Mouse (Mus musculus) hindbrain, postnatal 0 days (tissue): ENCODE data around the gene Fam20a. TPM values are rescaled to one million over a fixed set of nuclear protein-coding genes. Genes with fewer than 3 reads are reported as not detected.

Source experiments
- ATAC-seq: fragments of 200-750 bp; cut with Nextera tagmentation; 2 replicates; pipeline ENCODE4 v1.8.0; 2017; ENCODE audit warnings: mild to moderate bottlenecking, moderate TSS enrichment, moderate library complexity
- DNase-seq: peaks from one replicate; pipeline ENCODE4 v3.0.0-alpha.2; 2015; ENCODE audit warnings: low spot score
- H3K27ac ChIP-seq: fragments of 300-500 bp; sonication (generic); 2 replicates; pipeline ENCODE4 v1.5.1; 2014; ENCODE audit warnings: mild to moderate bottlenecking
- H3K27me3 ChIP-seq: fragments of 300-500 bp; sonication (generic); 2 replicates; pipeline ENCODE4 v1.6.1; 2014; ENCODE audit warnings: low read length, mixed read lengths; ENCODE audit not compliant: insufficient read depth
- H3K36me3 ChIP-seq: fragments of 300-500 bp; sonication (generic); 2 replicates; pipeline ENCODE4 v1.6.1; 2014; ENCODE audit warnings: low read length, mixed read lengths; ENCODE audit not compliant: insufficient read depth
- H3K4me1 ChIP-seq: fragments of 300-500 bp; sonication (generic); 2 replicates; pipeline ENCODE4 v1.6.1; 2014; ENCODE audit warnings: antibody characterized with exemption, low read length, mixed read lengths; ENCODE audit not compliant: insufficient read depth
- H3K4me2 ChIP-seq: fragments of 300-500 bp; sonication (generic); 2 replicates; pipeline ENCODE4 v1.6.1; 2014; ENCODE audit warnings: low read depth, mild to moderate bottlenecking, low read length, moderate library complexity, mixed read lengths
- H3K4me3 ChIP-seq: fragments of 300-500 bp; sonication (generic); 2 replicates; pipeline ENCODE4 v1.5.1; 2014; ENCODE audit warnings: low read length
- H3K9ac ChIP-seq: fragments of 300-500 bp; sonication (generic); replicated peaks from 2 replicates; pipeline ENCODE4 v1.6.1; 2014; ENCODE audit warnings: mild to moderate bottlenecking, low read length, moderate library complexity, mixed read lengths
- H3K9me3 ChIP-seq: fragments of 300-500 bp; sonication (generic); 2 replicates; pipeline ENCODE4 v1.6.1; 2016; ENCODE audit warnings: low read length, mixed read lengths
- CTCF ChIP-seq: IDR thresholded peaks from 2 replicates; pipeline ENCODE4 v1.5.1; 2016; ENCODE audit warnings: antibody characterized with exemption, control low read depth, low read depth
- WGBS: fragments of 180-500 bp; shearing (Covaris S2); extraction: QIAGEN DNeasy Blood & Tissue Kit; methylation state at CpG from one replicate; pipeline ENCODE4 v1.1.7; 2014; 5-methylcytosine and 5-hydroxymethylcytosine counted together
- polyA plus RNA-seq: library from polyadenylated mRNA; unstranded; fragments of >200 nt; fragmentation: Nextera tagmentation; extraction: Ambion mirVana; gene quantifications from 2 replicates; pipeline ENCODE4 v1.2.1, GENCODE M21; 2015
- total RNA-seq: library from RNA; depleted of rRNA; stranded (reverse); fragments of >200 nt; gene quantifications from 2 replicates; pipeline ENCODE4 v1.2.3, GENCODE M21; 2014

Fam20a gene
- total and polyA plus RNA-seq, 2 experiments from 2014 or later: 9.1 to 9.4 TPM

DNA sequence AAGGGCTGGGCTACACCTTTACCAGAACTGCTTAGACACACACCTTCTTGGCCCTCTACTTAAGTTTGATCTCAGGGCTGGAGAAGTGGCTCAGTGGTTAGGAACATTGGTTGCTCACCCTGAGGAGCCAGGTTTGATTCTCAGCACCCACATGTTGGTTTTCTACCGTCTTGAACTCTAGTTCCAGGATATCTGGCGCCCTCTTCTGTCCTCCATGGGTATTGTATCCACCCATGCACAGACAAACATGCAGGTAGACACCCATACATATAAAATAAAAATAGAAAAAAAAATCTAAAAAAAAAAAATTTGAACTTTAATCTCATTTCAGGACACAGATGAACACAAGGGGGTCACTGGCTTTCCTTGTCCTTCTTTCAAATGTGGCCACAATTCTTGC lies 22.3 kb downstream of the Fam20a start:
- H3K4me1 ChIP-seq: no peaks in the 10 kb centered on the region; the same call in 1 of the 2 replicates
- 0 out of 2 replicates have a peak, but pooled peaks have one; percentile 14 for TF ChIP-seq CTCF
- no peaks in the 10 kb centered on the region for H3K9me3 ChIP-seq
- no peak for DNase-seq
- no peaks in the 10 kb centered on the region for H3K36me3 ChIP-seq
- H3K9ac ChIP-seq: no peak overlapping the region
- WGBS: 72% methylated on average over 2 of the region's 2 CpGs
- no peak overlapping the region for H3K27ac ChIP-seq
- ATAC-seq: no peak
- H3K27me3 ChIP-seq: no peaks in the 10 kb centered on the region
- no peak overlapping the region for H3K4me3 ChIP-seq
- H3K4me2 ChIP-seq: no peak overlapping the region

DNA sequence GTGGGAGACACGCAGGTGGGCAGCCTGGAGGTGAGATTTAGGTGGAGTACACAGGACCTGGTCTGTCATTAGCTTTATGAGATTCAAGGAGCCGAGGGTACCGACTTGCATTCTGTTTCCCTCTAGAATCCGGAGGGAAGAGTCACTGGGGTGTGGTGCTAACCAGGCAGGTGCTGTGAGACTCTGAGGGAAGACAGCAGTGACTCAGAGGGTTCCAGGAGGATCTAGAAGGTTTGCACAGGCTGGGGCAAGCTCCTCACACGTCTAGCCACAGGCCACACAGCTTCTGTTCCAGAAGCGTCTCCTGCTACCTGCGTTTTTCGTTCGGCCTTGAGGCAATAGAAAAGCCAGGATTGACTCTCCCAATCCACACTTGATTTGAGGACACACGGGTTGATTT lies 23.3 kb downstream of the Fam20a start:
- TF ChIP-seq CTCF: no peak
- Histone ChIP-seq H3K9me3 (no peaks in the 10 kb centered on the region), H3K4me3 (no peak overlapping the region), H3K27me3 (no peaks in the 10 kb centered on the region), H3K36me3 (no peaks in the 10 kb centered on the region), H3K4me1 (no peaks in the 10 kb centered on the region), H3K4me2 (no peak overlapping the region), H3K27ac (no peak overlapping the region), H3K9ac (no peak overlapping the region)
- 86% methylated on average over 10 of the region's 10 CpGs for WGBS
- no peak for DNase-seq
- ATAC-seq: no peak

DNA sequence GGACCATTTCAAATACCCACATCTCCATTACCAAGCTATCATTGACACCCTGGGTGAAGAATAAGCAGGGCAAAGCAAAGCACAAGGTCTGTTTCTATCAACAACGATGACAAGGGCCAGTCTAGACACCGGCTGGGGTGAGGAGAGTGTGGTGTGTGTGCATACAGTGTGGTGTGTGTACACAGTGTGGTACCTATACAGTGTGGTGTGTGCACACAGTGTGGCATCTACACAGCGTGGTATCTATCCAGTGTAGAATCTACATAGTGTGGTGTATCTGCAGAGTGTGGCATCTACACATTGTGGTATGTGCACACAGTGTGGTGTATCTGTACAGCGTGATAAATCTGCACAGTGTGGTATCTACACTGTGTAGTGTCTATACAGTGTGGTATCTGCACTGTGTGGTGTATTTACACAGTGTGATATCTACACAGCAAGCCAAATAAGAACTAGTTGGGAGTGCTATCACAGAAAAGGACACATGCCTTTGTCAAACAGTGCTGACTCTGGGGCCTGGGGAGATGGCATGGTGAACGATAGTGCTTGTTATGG lies 24.9 kb downstream of the Fam20a start:
- no peak for DNase-seq
- Histone ChIP-seq H3K4me1 (no peaks in the 10 kb centered on the region), H3K4me3 (no peak overlapping the region), H3K36me3 (no peaks in the 10 kb centered on the region), H3K27ac (no peak overlapping the region), H3K9ac (no peak overlapping the region), H3K4me2 (no peak overlapping the region), H3K27me3 (no peaks in the 10 kb centered on the region), H3K9me3 (no peaks in the 10 kb centered on the region)
- TF ChIP-seq CTCF: no peak
- WGBS: 90% methylated on average over 5 of the region's 5 CpGs
- no peak for ATAC-seq

DNA sequence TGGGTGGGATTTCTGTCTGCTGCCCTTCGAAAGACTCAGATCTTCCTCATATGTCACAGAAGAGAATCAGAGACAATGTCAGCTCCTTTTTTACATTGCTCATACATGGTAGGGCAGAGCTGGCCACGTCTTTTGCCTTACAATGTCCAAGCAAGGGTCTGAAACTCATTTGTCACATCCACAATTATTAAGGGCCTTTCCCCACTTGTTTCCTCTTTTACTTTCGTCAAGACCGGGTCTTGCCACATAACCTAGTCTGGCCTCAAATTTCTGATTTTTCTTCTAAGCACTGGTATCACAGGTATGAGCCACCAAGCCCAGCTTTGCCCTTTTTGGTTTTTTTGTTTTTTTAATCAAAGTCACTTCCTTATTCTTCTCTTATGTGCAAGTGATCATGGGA lies 25.6 kb downstream of the Fam20a start:
- no peak for ATAC-seq
- no peak overlapping the region for H3K4me2 ChIP-seq
- H3K9me3 ChIP-seq: no peaks in the 10 kb centered on the region
- no peaks in the 10 kb centered on the region for H3K36me3 ChIP-seq
- H3K9ac ChIP-seq: no peak overlapping the region
- H3K4me3 ChIP-seq: no peak overlapping the region
- DNase-seq: no peak
- no peaks in the 10 kb centered on the region for H3K4me1 ChIP-seq
- 87% methylated on average over 4 of the region's 4 CpGs for WGBS
- no peaks in the 10 kb centered on the region for H3K27me3 ChIP-seq
- no peak for TF ChIP-seq CTCF
- no peak overlapping the region for H3K27ac ChIP-seq

DNA sequence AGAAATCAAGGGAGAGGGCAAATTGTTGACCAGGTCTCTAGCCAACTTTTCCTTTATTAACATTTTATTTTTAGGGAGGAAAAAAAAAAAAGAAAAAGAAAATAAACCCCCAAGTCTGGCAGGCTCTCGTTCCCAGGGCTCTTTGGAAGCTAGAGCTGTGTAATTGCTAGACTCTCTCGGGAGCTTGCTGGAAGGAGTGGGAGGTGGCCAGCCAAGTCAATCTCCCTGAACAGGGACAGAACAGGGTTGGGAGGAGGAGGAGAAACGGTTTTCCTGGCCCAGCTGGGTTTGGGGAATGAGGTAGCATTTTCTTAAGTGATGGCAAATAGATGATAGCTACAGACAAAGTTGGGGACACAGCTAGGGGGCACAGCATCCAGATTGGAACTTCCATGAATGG lies 29.3 kb downstream of the Fam20a start:
- H3K9me3 ChIP-seq: no peaks in the 10 kb centered on the region
- WGBS: 26% methylated on average over 3 of the region's 3 CpGs
- H3K9ac ChIP-seq: no peak overlapping the region
- no peaks in the 10 kb centered on the region for H3K4me1 ChIP-seq
- H3K27me3 ChIP-seq: no peaks in the 10 kb centered on the region
- H3K4me2 ChIP-seq: no peak overlapping the region
- H3K27ac ChIP-seq: no peak overlapping the region
- ATAC-seq: no peak
- no peaks in the 10 kb centered on the region for H3K36me3 ChIP-seq
- DNase-seq: no peak
- TF ChIP-seq CTCF: no peak
- H3K4me3 ChIP-seq: no peak overlapping the region

DNA sequence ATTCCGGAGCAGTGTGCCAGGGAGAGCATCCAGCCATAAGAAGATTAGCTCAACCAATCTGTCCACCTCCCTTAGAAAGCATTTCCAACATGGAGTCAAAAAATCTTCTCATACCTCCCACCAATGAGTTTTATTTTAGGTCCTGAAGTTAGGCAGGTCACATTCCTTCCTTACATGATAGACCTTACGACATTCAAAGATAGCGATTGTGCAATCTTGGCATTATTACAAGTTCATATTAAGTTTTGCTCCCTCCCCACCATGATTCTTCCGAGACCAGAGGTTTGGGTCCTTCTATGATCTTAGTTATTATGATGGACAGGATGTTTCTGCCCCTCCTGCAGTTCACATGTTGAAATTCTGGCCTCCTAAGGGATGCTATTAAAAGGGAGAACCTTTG lies 32.5 kb downstream of the Fam20a start:
- Histone ChIP-seq H3K9ac (no peak overlapping the region), H3K27ac (no peak overlapping the region), H3K4me1 (no peaks in the 10 kb centered on the region), H3K27me3 (no peaks in the 10 kb centered on the region), H3K36me3 (no peaks in the 10 kb centered on the region), H3K9me3 (no peaks in the 10 kb centered on the region), H3K4me2 (no peak overlapping the region), H3K4me3 (no peak overlapping the region)
- TF ChIP-seq CTCF: no peak
- ATAC-seq (no peak), DNase-seq (no peak)
- WGBS: 88% methylated on average over 4 of the region's 4 CpGs

DNA sequence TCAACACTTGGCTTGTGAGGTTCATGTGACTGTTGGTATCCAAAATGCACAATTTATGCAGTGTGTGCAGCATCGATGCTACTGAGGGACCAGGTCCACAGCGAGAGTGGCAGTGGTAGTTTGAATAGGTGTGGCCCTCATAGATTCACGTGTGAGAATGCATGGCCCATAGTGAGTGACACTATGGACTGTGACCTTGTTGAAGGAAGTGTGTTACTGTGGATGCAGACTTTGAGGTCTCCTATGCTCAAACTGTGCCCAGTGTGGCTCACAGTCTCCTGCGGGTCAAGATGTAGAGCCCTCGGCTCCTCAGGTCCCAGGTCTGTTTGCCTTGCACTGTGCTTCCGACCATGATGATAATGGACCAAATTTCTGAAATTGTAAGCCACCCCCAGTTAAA lies 39.9 kb downstream of the Fam20a start:
- Histone ChIP-seq H3K4me3 (no peak overlapping the region), H3K4me2 (no peak overlapping the region), H3K9ac (no peak overlapping the region), H3K4me1 (no peaks in the 10 kb centered on the region), H3K27me3 (no peaks in the 10 kb centered on the region), H3K36me3 (no peaks in the 10 kb centered on the region), H3K9me3 (no peaks in the 10 kb centered on the region), H3K27ac (no peak overlapping the region)
- 90% methylated on average over 6 of the region's 6 CpGs for WGBS
- DNase-seq (no peak), ATAC-seq (no peak)
- no peak for TF ChIP-seq CTCF
